Mouse (Mus musculus) thymus, postnatal 4 days (tissue): ENCODE data around the gene Ddi1.
"Not testable (repeated sequence)": the region's sequence is repeated elsewhere in the genome, so short reads cannot be mapped to it uniquely, and the experiment has no call there.

Experiments used
- DNase-seq: peaks from one replicate; pipeline ENCODE4 v3.0.0; 2021

Gene Ddi1

GRCm38 (mm10) chr9:6269796-6270280 is at the start of gene Ddi1:
Gene Ddi1, minus strand, starts transcription at chr9:6269846.
- no peak for DNase-seq

DNA sequence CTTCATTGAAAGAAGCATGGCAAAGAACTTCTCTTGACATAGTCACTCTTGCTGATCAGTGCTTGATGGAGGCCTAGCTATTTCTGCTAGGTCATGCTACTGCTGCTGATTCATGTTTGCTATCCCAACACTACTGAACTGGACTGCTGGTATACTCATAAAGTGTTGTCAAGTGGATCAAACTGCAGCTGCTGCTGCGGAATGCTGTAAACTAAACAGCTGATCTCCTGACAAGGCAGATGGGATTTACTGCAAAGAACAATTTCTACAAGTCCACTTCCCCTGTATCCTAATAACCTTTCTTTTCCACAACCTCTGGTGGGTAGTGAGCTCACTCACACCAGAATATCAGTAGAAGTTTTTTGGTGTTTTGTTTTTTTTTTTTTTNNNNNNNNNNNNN is 47.5 kb upstream of the Ddi1 start:
- DNase-seq = no peak

DNA sequence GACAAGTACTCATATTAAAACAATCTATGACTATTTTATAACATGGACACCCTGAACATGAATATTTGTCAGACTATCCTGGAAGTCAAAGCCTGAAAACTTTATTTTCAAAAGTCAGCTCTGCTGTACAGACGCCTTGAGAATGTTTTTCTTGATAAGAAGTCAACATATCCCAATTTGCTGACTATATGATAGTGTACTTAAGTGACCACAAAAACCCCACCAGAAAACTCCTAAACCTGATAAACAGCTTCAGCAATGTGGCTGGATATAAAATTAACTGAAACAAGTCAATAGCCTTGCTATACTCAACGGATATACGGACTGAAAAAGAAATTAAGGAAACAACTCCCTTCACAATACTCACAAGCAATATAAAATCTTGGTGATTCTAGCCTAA is 36.2 kb upstream of the Ddi1 start:
- DNase-seq = no peak

- DNase-seq = no peak
Measured at GRCm38 (mm10) chr9:6304590-6304989, 34.9 kb upstream of the Ddi1 start.

GRCm38 (mm10) chr9:6302050-6302449 is 32.4 kb upstream of the Ddi1 start:
- no peak for DNase-seq

GRCm38 (mm10) chr9:6298547-6298946 is 28.9 kb upstream of the Ddi1 start:
- DNase-seq = no peak

DNA sequence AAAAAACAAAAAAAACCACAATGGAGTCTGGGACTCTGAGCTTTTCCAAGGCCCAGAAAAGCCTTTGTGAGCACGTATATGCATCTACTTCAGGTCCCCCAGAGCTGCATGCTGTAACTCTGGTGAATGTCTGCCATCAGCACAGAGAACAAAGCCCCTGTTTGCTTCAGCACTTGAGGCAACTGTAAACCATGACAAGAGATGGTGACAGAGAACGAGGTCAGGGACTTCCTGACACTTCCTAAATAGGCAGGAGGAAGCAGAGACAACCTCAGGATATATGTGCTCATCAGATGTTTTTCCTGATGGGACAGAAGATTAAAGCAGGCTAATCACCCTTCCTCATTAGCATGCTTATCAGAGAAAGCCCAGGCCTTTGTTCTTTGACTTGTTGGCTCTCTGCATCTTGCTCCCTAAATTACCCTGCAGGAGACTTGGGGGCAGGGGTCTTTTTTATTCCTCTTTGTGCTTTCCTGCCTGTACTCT is 19.6 kb upstream of the Ddi1 start:
- DNase-seq = no peak

DNA sequence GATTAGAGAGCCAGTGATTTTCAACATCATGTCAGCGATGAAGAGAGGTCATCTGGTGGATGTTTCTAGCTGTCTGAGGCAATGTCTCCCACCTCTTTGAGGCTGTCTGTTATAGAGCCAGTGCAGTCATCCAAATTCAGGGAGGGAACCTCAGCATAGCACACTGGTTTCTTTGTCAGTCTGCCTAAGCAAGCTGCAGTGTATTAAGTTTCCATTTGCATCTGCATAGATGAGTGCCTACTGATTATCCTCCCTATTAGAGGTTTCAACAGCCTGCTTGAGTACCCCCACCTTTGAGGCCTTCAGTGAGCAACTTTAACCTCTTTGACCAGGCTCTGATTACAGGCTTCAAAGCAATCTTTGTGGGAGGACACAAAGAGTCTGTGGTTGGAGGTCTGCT is 17.1 kb upstream of the Ddi1 start:
- no peak for DNase-seq

DNA sequence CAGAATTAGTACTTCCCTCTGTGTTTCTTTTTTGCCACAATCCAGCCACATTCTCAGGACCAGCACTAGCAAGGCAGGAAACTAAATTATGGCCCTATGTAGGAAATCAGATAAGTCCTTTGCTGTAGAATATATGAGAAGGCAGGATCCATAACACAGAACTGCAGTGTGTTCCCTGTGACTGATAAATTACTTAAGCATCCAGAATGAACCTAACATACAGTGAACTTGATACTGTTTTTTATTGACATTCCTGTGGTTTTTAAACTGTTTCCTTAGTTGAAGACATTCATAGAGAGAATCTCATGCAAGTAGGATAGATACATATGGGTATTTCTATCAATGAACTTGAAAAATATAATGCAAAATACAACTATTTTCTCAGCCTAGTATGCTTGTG is 7.9 kb upstream of the Ddi1 start:
- no peak for DNase-seq

- no peak for DNase-seq
Measured at GRCm38 (mm10) chr9:6276395-6276794, 6.7 kb upstream of the Ddi1 start.

DNA sequence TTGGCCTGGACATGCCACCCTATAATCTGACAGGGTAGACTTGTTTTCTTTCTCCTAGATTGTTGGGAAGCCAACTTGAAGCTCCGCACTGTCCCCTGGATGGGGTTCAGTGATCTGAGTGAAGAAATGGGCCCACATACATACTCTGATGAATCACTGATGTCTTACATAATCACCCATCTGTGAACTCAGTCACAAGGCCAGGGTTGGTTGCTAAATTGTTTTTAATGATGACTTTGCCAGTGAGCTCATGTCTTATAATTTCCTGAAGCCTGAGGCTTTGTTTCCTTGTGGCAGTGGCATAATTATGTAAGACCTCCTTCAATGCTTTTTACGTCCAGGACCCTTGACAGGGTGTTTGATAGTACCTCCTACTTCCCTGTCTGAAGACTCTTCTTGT is 4.8 kb downstream of the Ddi1 start:
- no peak for DNase-seq

DNA sequence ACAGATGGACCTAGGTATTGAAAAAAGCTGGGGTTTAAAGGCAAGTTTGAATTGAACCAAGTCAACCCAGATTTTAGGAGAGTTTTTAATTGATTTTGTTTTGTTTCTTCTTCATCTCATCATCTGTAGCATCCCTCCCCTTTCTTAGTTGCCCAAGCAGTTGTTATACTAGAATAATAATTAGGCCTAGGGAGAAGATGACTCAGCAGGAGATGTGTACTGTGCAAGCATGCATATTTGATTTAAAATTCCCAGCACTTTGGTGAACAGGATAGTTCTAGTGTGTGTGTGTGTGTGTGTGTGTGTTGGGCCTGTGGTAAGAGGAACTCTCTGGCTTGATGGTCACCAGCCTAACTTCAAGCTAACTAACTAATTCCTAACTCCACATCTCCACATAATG is 12.6 kb downstream of the Ddi1 start:
- no peak for DNase-seq

GRCm38 (mm10) chr9:6251990-6252389 is 17.7 kb downstream of the Ddi1 start:
- no peak for DNase-seq

DNA sequence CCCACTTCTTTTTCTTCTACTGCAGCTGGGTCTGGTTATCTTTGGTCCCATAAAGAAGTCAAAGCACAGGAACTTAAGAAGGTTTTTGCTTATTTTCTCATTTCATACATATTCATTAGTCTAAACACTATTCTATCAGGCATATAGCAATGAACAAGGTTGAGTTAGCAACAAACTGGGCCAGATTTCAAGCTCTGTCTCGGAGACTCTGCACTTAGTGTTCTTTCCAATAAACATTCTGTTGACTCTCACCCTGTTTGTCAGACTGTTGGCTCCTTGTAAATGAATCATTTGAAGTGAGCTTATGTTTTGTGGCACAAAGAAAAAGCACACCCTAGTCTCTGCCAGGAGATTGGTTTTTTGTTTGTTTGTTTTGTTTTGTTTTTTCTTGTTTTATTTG is 19.3 kb downstream of the Ddi1 start:
- DNase-seq = no peak

GRCm38 (mm10) chr9:6235982-6236381 is 33.7 kb downstream of the Ddi1 start:
- not testable (repeated sequence) for DNase-seq

- DNase-seq = no peak
Measured at GRCm38 (mm10) chr9:6217505-6217904, 52.1 kb downstream of the Ddi1 start.

GRCm38 (mm10) chr9:6212862-6213261 is 56.8 kb downstream of the Ddi1 start:
- DNase-seq = no peak
